Mouse (Mus musculus) forebrain, postnatal 0 days (tissue): ENCODE results near the gene Usp28. TPM values are rescaled to one million over a fixed set of nuclear protein-coding genes. Genes with fewer than 3 reads are reported as not detected.

Experiments used
- ATAC-seq: fragments of 200-750 bp; cut with Nextera tagmentation; 2 replicates; pipeline ENCODE4 v1.8.0; 2017; ENCODE audit warnings: mild to moderate bottlenecking, moderate library complexity
- DNase-seq: peaks from one replicate; pipeline ENCODE4 v3.0.0-alpha.2; 2015
- H3K27ac ChIP-seq: fragments of 300-500 bp; sonication (generic); 2 replicates; pipeline ENCODE4 v1.5.1; 2014; ENCODE audit warnings: low read depth, mild to moderate bottlenecking, antibody characterized with exemption, low read length, moderate library complexity, mixed read lengths
- H3K27me3 ChIP-seq: fragments of 300-500 bp; sonication (generic); 2 replicates; pipeline ENCODE4 v1.6.1; 2014; ENCODE audit warnings: mild to moderate bottlenecking, low read length, mixed read lengths; ENCODE audit not compliant: insufficient read depth
- H3K36me3 ChIP-seq: fragments of 300-500 bp; sonication (generic); 2 replicates; pipeline ENCODE4 v1.6.1; 2014; ENCODE audit warnings: mild to moderate bottlenecking, moderate library complexity; ENCODE audit not compliant: insufficient read depth
- H3K4me1 ChIP-seq: fragments of 300-500 bp; sonication (generic); 2 replicates; pipeline ENCODE4 v1.6.1; 2014; ENCODE audit warnings: antibody characterized with exemption; ENCODE audit not compliant: insufficient read depth
- H3K4me2 ChIP-seq: fragments of 300-500 bp; sonication (generic); 2 replicates; pipeline ENCODE4 v1.6.1; 2014; ENCODE audit warnings: low read depth, mild to moderate bottlenecking, moderate library complexity
- H3K4me3 ChIP-seq: fragments of 300-500 bp; sonication (generic); 2 replicates; pipeline ENCODE4 v1.5.1; 2014; ENCODE audit warnings: low read depth, low read length, mixed read lengths
- H3K9ac ChIP-seq: fragments of 300-500 bp; sonication (generic); 2 replicates; pipeline ENCODE4 v1.6.1; 2014; ENCODE audit warnings: mild to moderate bottlenecking
- H3K9me3 ChIP-seq: fragments of 300-500 bp; sonication (generic); 2 replicates; pipeline ENCODE4 v1.6.1; 2016; ENCODE audit warnings: low read length
- CTCF ChIP-seq: sonication (generic); IDR thresholded peaks from 2 replicates; pipeline ENCODE4 v1.5.1; 2016; ENCODE audit warnings: antibody characterized with exemption, control low read depth, low read depth
- WGBS: fragments of 180-500 bp; shearing (Covaris S2); extraction: QIAGEN DNeasy Blood & Tissue Kit; methylation state at CpG from one replicate; pipeline ENCODE4 v1.1.7; 2014; 5-methylcytosine and 5-hydroxymethylcytosine counted together
- polyA plus RNA-seq: library from polyadenylated mRNA; unstranded; fragments of >200 nt; fragmentation: Nextera tagmentation; extraction: Ambion mirVana; gene quantifications from 2 replicates; pipeline ENCODE4 v1.2.1, GENCODE M21; 2015
- total RNA-seq: library from RNA; depleted of rRNA; stranded (reverse); fragments of >200 nt; gene quantifications from 2 replicates; pipeline ENCODE4 v1.2.3, GENCODE M21; 2014

The Usp28 gene
- total and polyA plus RNA-seq, 2 experiments from 2014 or later, result 12.7 to 18.0 TPM

- H3K4me2 ChIP-seq, result peak overlapping the region; percentile 74
- H3K36me3 ChIP-seq, result no peaks in the 10 kb centered on the region
- no peaks in the 10 kb centered on the region for H3K9me3 ChIP-seq
- TF ChIP-seq CTCF, result no peak
- ATAC-seq, result no peak
- peaks cover 11% of the 10 kb centered on the region for H3K4me1 ChIP-seq
- H3K9ac ChIP-seq, result peak overlapping the region; percentile 18; the same call in 1 of the 2 replicates
- peak overlapping the region; percentile 11; the same call in 1 of the 2 replicates for H3K4me3 ChIP-seq
- no peaks in the 10 kb centered on the region for H3K27me3 ChIP-seq
- WGBS, result 31% methylated on average over 7 of the region's 7 CpGs
- H3K27ac ChIP-seq, result no peak overlapping the region
- no peak for DNase-seq
Observed at GRCm38 (mm10) chr9:48986616-48987141, 1.5 kb downstream of the Usp28 start.

- ATAC-seq (no peak), DNase-seq (no peak)
- Histone ChIP-seq H3K36me3 (no peaks in the 10 kb centered on the region), H3K27ac (no peak overlapping the region), H3K27me3 (no peaks in the 10 kb centered on the region), H3K4me3 (no peak overlapping the region), H3K9me3 (no peaks in the 10 kb centered on the region), H3K9ac (0 out of 2 replicates have a peak overlapping the region, but pooled peaks have one; percentile 18), H3K4me2 (peak overlapping the region; percentile 74; the same call in 1 of the 2 replicates), H3K4me1 (peaks cover 11% of the 10 kb centered on the region)
- WGBS, result 32% methylated on average over 12 of the region's 12 CpGs
- TF ChIP-seq CTCF, result no peak
Observed at GRCm38 (mm10) chr9:48987201-48988101, 2.3 kb downstream of the Usp28 start.

- Histone ChIP-seq H3K4me1 (peaks cover 8% of the 10 kb centered on the region), H3K4me2 (no peak overlapping the region), H3K4me3 (no peak overlapping the region), H3K27me3 (no peaks in the 10 kb centered on the region), H3K9ac (no peak overlapping the region), H3K27ac (no peak overlapping the region), H3K36me3 (no peaks in the 10 kb centered on the region), H3K9me3 (no peaks in the 10 kb centered on the region)
- TF ChIP-seq CTCF, result no peak
- ATAC-seq, result no peak
- WGBS, result 29% methylated on average over 5 of the region's 5 CpGs
- no peak for DNase-seq
Observed at GRCm38 (mm10) chr9:48991671-48992070, 6.5 kb downstream of the Usp28 start.

GRCm38 (mm10) chr9:48994779-48995178 lies 9.6 kb downstream of the Usp28 start:
- Histone ChIP-seq H3K4me1 (no peaks in the 10 kb centered on the region), H3K4me3 (no peak overlapping the region), H3K27ac (no peak overlapping the region), H3K27me3 (no peaks in the 10 kb centered on the region), H3K9ac (no peak overlapping the region), H3K9me3 (no peaks in the 10 kb centered on the region), H3K36me3 (no peaks in the 10 kb centered on the region), H3K4me2 (no peak overlapping the region)
- no peak for ATAC-seq
- 96% methylated on average over 7 of the region's 7 CpGs for WGBS
- no peak for TF ChIP-seq CTCF
- no peak for DNase-seq

GRCm38 (mm10) chr9:48995735-48996134 lies 10.6 kb downstream of the Usp28 start:
- Histone ChIP-seq H3K4me1 (no peaks in the 10 kb centered on the region), H3K36me3 (no peaks in the 10 kb centered on the region; the same call in 1 of the 2 replicates), H3K4me3 (no peak overlapping the region), H3K4me2 (no peak overlapping the region), H3K27me3 (no peaks in the 10 kb centered on the region), H3K27ac (no peak overlapping the region), H3K9me3 (no peaks in the 10 kb centered on the region), H3K9ac (no peak overlapping the region)
- ATAC-seq, result no peak
- 100% methylated on average over 1 of the region's 1 CpGs for WGBS
- DNase-seq, result no peak
- TF ChIP-seq CTCF, result 0 out of 2 replicates have a peak, but pooled peaks have one; percentile 10

- no peak for ATAC-seq
- no peak for TF ChIP-seq CTCF
- Histone ChIP-seq H3K4me1 (no peaks in the 10 kb centered on the region), H3K4me2 (no peak overlapping the region), H3K27me3 (no peaks in the 10 kb centered on the region), H3K36me3 (peaks cover 20% of the 10 kb centered on the region), H3K27ac (no peak overlapping the region), H3K4me3 (no peak overlapping the region), H3K9me3 (no peaks in the 10 kb centered on the region), H3K9ac (no peak overlapping the region)
- no peak for DNase-seq
- WGBS, result 82% methylated on average over 6 of the region's 6 CpGs
Observed at GRCm38 (mm10) chr9:48999256-48999655, 14.1 kb downstream of the Usp28 start.

GRCm38 (mm10) chr9:49015824-49016223 lies 30.6 kb downstream of the Usp28 start:
- no peak for TF ChIP-seq CTCF
- H3K9me3 ChIP-seq, result no peaks in the 10 kb centered on the region
- H3K36me3 ChIP-seq, result peaks cover 56% of the 10 kb centered on the region
- H3K9ac ChIP-seq, result no peak overlapping the region
- ATAC-seq (no peak), DNase-seq (no peak)
- H3K4me1 ChIP-seq, result no peaks in the 10 kb centered on the region
- no peak overlapping the region for H3K4me3 ChIP-seq
- WGBS, result 84% methylated on average over 7 of the region's 7 CpGs
- H3K27me3 ChIP-seq, result no peaks in the 10 kb centered on the region
- H3K4me2 ChIP-seq, result no peak overlapping the region
- no peak overlapping the region for H3K27ac ChIP-seq
